Mouse (Mus musculus) 416B (cell line): Measurements from ENCODE around the gene Gm20594.

Source experiments
- DNase-seq: peaks from one replicate; pipeline ENCODE4 v3.0.0; 2011; ENCODE audit warnings: low read depth

The Gm20594 gene

GRCm38 (mm10) chr6:79817616-79818015, at the start of gene Gm20594:
TSS of gene Gm20594 (plus strand) at chr6:79817916.
- no peak for DNase-seq

DNA sequence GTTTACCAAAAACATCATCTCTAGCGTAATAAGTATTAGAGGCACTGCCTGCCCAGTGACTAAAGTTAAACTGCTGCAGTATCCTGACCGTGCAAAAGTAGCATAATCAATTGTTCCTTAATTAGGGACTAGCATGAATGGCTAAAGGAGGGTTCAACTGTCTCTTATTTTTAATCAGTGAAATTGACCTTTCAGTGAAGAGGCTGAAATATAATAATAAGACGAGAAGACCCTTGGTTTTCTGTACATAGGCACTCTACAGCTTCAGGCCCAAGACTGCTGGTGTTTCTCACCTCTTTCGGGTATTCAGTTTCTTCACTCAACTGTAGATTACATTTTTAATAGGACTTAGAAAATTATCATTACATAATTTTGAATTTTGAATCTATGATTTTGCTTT, 398 bp downstream of the Gm20594 start:
- peak; percentile 6 for DNase-seq

GRCm38 (mm10) chr6:79833845-79834244, 16.1 kb downstream of the Gm20594 start:
- DNase-seq, result no peak

GRCm38 (mm10) chr6:79846829-79847228, 29.1 kb downstream of the Gm20594 start:
- no peak for DNase-seq
